Mouse (Mus musculus): Measurements from ENCODE around the gene Cdc37. TPM values are rescaled to one million over a fixed set of nuclear protein-coding genes. Genes with fewer than 3 reads are reported as not detected.

Gene Cdc37
- polyA plus RNA-seq, 1 experiment from 2014 or later: 259 TPM

DNA sequence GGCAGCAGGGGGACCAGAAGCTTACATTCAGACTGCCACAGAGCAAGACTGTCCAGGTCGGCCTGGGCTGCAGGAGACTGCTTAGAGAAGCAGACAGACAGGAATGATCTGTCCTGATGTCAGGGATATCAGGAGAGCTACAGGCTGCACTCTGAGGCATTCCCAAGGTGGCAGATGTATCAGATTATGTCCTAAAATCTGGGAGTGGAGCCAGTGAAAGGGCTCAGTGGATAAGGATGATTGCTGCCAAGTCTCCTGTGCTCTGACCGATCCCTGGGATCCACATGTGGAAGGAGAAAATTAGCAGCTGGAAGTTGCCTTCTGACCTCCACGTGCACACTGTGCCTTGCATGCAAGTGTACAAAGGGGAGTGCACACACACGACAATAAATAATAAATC is 30.6 kb upstream of the Cdc37 start:
- no peak overlapping the region for H3K4me2 ChIP-seq (ENCODE audit: low read depth, low read length)
- H3K27ac ChIP-seq (replicated peaks; ENCODE audit: low read depth, low read length): no peak overlapping the region
- peaks cover 6% of the 10 kb centered on the region; the same call in 1 of the 2 replicates for H3K27me3 ChIP-seq (replicated peaks; ENCODE audit: control insufficient read depth, insufficient read depth, low read length)
- no peaks in the 10 kb centered on the region for H3K9me3 ChIP-seq (ENCODE audit: control insufficient read depth, low read length)
- no peak overlapping the region for H3K9ac ChIP-seq (ENCODE audit: low read depth, low read length)
- WGBS: 27% methylated on average over 4 of the region's 4 CpGs
- H3K4me1 ChIP-seq (ENCODE audit: control insufficient read depth, insufficient read depth, low read length): peaks cover 12% of the 10 kb centered on the region
- no peak for ATAC-seq (ENCODE audit: low read depth)
- H3K36me3 ChIP-seq (ENCODE audit: control insufficient read depth, insufficient read depth, low read length): no peaks in the 10 kb centered on the region
- DNase-seq (ENCODE audit: low spot score): no peak
- H3K4me3 ChIP-seq (ENCODE audit: low read depth, low read length): no peak overlapping the region

DNA sequence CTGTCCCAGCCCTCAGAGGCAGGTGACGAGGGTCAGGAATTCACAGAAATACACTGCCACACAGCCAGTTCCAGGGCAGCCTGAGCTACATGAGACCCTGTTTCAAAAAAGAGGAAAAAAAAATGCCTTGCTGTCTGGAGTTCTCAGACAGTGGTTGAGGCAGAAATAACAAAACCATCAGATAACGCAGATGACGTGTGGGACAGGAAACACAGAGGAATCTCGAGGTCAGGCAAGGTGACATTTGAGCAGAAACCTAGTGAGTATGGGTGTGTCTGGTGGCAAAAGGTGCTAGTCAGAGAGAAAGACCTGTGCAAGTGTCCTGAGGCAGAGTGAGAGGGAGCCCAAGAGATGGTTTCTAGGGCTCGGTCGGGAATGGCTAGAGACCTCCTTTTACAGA is 22.6 kb upstream of the Cdc37 start:
- Histone ChIP-seq H3K36me3 (ENCODE audit: control insufficient read depth, insufficient read depth, low read length) (no peaks in the 10 kb centered on the region), H3K27ac (replicated peaks; ENCODE audit: low read depth, low read length) (no peak overlapping the region), H3K9me3 (ENCODE audit: control insufficient read depth, low read length) (no peaks in the 10 kb centered on the region), H3K27me3 (replicated peaks; ENCODE audit: control insufficient read depth, insufficient read depth, low read length) (no peaks in the 10 kb centered on the region), H3K4me3 (ENCODE audit: low read depth, low read length) (no peak overlapping the region), H3K4me1 (ENCODE audit: control insufficient read depth, insufficient read depth, low read length) (peaks cover 15% of the 10 kb centered on the region), H3K4me2 (ENCODE audit: low read depth, low read length) (no peak overlapping the region), H3K9ac (ENCODE audit: low read depth, low read length) (no peak overlapping the region)
- DNase-seq (ENCODE audit: low spot score) (no peak), ATAC-seq (ENCODE audit: low read depth) (no peak)
- 69% methylated on average over 6 of the region's 6 CpGs for WGBS

DNA sequence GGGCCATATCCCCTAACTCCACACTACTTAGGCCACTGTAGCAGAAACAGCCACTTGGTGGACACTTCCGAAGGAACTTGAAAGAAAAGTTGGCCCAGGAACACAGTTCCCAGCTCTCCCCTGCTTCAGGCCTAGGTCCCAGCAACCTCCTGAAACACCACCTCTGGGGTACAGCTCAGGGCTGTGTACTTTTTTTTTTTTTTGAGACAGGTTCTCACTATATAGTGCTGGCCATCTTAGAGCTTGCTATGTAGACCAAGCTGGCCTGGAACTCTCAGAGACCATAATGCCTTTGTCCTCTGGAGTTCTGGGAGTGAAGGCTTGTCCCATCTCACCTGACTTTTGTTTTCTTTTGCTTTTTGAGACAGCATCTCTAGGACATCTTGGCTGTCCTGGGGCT is 19.4 kb upstream of the Cdc37 start:
- WGBS: 31% methylated on average over 1 of the region's 1 CpGs
- Histone ChIP-seq H3K4me2 (ENCODE audit: low read depth, low read length) (no peak overlapping the region), H3K27me3 (replicated peaks; ENCODE audit: control insufficient read depth, insufficient read depth, low read length) (peaks cover 31% of the 10 kb centered on the region), H3K9ac (ENCODE audit: low read depth, low read length) (no peak overlapping the region), H3K9me3 (ENCODE audit: control insufficient read depth, low read length) (no peaks in the 10 kb centered on the region), H3K4me3 (ENCODE audit: low read depth, low read length) (no peak overlapping the region), H3K36me3 (ENCODE audit: control insufficient read depth, insufficient read depth, low read length) (no peaks in the 10 kb centered on the region), H3K27ac (replicated peaks; ENCODE audit: low read depth, low read length) (no peak overlapping the region), H3K4me1 (ENCODE audit: control insufficient read depth, insufficient read depth, low read length) (peaks cover 29% of the 10 kb centered on the region)
- no peak for ATAC-seq (ENCODE audit: low read depth)
- no peak for DNase-seq (ENCODE audit: low spot score)

DNA sequence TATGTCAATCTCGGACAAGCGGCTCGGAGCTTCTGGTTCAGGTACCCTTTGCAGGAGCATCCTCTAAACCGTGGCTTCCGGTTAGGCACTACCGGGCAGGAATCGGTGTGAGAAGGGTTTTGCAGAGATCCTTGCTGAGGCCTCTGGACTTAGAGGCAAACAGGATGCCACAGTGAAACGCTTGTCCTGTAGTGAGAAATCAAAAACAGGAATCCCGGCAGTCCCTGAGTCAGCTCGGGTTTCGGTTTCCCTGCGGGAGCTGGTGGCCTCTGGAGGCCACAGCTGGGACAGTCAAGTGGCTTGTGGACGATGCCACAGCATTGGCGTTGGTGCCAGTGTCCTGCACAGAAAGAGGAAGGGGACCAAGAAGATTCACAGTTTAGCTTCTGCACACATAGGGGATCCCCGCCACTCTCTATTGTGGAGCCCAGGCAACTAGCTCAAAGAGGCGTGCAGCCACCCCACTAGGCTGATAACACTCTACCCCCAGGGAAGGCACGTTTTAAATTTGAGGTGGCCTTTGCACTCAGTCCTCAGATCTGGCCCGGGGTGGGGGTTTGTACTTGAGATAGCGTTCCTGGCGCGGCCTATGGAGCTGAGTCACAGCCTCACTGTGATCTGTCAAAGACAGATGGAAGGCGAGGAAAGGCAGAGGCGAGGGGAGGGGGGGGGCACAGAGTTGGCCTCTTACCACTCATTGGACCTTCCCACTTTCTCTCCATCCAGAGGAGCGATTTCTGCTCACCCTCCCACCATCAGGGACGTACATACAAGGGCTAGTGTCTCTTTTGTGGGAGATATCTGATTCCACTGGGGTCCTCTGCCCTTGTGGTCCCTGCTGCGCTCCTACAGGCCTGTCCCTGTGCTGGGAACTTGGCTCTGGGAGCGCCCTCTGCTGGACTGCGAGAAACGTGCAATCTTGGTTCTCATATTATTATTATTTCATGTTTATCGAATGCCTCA is 18.7 kb upstream of the Cdc37 start:
- peak overlapping the region; percentile 77 for H3K27ac ChIP-seq (replicated peaks; ENCODE audit: low read depth, low read length)
- H3K9ac ChIP-seq (ENCODE audit: low read depth, low read length): peak overlapping the region; percentile 38
- 8% methylated on average over 28 of the region's 30 CpGs for WGBS
- ATAC-seq (ENCODE audit: low read depth): peak; percentile 38
- no peaks in the 10 kb centered on the region for H3K36me3 ChIP-seq (ENCODE audit: control insufficient read depth, insufficient read depth, low read length)
- peaks cover 38% of the 10 kb centered on the region for H3K27me3 ChIP-seq (replicated peaks; ENCODE audit: control insufficient read depth, insufficient read depth, low read length)
- H3K4me3 ChIP-seq (ENCODE audit: low read depth, low read length): peak overlapping the region; percentile 4
- H3K4me1 ChIP-seq (ENCODE audit: control insufficient read depth, insufficient read depth, low read length): peaks cover 29% of the 10 kb centered on the region
- peak; percentile 76 for DNase-seq (ENCODE audit: low spot score)
- H3K9me3 ChIP-seq (ENCODE audit: control insufficient read depth, low read length): no peaks in the 10 kb centered on the region
- peak overlapping the region; percentile 43 for H3K4me2 ChIP-seq (ENCODE audit: low read depth, low read length)

DNA sequence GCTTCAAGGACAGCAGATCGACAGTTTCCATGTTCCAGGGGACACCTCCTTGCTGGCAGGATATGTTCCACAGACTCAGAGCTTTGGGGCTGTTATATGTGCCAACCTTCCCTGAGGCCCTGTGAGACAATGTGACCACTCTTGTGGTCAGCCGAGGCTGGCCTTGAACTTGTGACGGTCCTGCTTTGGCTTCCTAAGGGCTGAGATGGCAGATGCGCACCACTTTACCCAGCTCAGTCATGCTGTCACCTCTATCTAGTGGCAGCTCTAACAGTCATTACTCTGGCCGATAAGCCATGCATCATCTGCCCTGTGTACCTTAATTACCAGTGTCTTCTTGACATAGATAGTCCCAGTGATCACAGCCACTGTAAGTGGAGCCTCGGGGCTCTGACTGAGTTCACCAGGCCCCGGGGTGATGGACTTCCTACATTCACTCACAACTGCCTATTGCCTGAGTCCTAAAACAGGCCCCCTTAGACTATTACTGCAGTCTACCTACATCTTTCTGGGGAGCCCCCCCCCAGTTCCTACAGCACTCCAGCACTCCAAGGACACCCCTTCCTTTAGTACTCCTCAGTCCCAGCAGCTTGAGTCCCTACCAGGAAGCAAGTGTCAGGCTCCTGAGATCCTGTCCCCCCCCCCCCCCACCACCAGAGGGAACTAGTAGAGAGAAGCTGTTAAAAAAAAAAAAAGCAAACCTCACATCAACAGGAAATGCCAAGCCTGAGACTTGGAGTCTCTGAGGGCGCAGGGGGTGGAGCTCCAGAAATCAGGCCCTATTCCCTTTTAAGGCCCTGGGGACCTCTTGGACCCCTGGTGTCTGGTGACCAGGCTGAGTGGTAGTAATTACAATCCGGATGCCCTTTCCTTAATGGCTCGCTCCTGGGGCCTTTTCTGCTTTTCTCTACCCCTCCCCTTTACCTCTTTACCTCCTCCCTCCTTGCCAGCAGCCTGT is 17.6 kb upstream of the Cdc37 start:
- DNase-seq (ENCODE audit: low spot score) (peak; percentile 50), ATAC-seq (ENCODE audit: low read depth) (no peak)
- H3K4me3 ChIP-seq (ENCODE audit: low read depth, low read length): peak overlapping the region; percentile 4
- WGBS: 47% methylated on average over 10 of the region's 10 CpGs
- peak overlapping the region; percentile 38 for H3K9ac ChIP-seq (ENCODE audit: low read depth, low read length)
- peak overlapping the region; percentile 77 for H3K27ac ChIP-seq (replicated peaks; ENCODE audit: low read depth, low read length)
- H3K4me2 ChIP-seq (ENCODE audit: low read depth, low read length): peak overlapping the region; percentile 43
- H3K4me1 ChIP-seq (ENCODE audit: control insufficient read depth, insufficient read depth, low read length): peaks cover 29% of the 10 kb centered on the region
- H3K9me3 ChIP-seq (ENCODE audit: control insufficient read depth, low read length): no peaks in the 10 kb centered on the region
- H3K27me3 ChIP-seq (replicated peaks; ENCODE audit: control insufficient read depth, insufficient read depth, low read length): peaks cover 46% of the 10 kb centered on the region
- H3K36me3 ChIP-seq (ENCODE audit: control insufficient read depth, insufficient read depth, low read length): no peaks in the 10 kb centered on the region

DNA sequence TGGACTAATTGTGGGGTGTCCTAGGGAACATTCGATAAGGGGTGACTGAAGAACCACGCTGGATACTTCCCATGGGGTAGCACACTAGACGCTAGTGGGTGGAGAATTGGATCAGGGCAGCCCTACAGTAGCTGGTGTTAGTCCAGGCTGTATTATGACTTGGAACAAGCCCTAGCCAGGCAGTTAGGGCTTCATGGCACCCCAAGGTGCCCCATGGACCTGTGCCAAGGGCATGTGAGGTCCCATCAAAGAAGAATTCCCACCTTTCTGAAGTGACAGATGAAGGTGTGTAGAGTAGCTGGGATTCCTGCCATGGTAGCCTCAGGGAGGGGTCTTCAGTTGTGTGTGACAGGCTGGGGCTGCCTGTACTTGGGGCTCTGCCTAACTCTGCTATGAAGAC is 16.7 kb upstream of the Cdc37 start:
- Histone ChIP-seq H3K27me3 (replicated peaks; ENCODE audit: control insufficient read depth, insufficient read depth, low read length) (peaks cover 51% of the 10 kb centered on the region), H3K4me1 (ENCODE audit: control insufficient read depth, insufficient read depth, low read length) (peaks cover 31% of the 10 kb centered on the region), H3K9me3 (ENCODE audit: control insufficient read depth, low read length) (no peaks in the 10 kb centered on the region)

DNA sequence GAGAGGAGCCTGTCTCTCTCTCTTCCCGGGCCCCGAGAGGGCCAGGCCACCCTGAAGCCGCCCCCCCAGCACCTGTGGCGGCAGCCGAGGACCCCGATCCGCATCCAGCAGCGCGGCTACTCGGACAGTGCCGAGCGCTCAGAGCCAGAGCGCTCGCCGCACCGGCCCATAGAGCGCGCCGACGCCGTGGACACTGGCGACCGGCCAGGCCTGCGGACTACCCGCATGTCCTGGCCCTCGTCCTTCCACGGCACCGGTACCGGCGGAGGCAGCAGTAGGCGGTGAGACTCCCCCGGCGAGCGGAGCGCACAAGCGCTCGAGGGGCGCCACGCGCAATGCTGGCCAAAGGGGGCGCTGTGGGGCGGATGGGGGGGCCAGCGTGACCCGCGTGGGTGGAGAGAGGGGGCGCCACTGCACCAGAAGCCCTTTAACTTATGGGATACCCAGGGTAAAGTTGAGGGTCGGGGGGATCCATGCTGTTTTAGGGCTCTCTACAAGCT is 16.2 kb upstream of the Cdc37 start:
- Histone ChIP-seq H3K4me3 (ENCODE audit: low read depth, low read length) (peak overlapping the region; percentile 56), H3K4me1 (ENCODE audit: control insufficient read depth, insufficient read depth, low read length) (peaks cover 32% of the 10 kb centered on the region), H3K27me3 (replicated peaks; ENCODE audit: control insufficient read depth, insufficient read depth, low read length) (peaks cover 51% of the 10 kb centered on the region), H3K36me3 (ENCODE audit: control insufficient read depth, insufficient read depth, low read length) (no peaks in the 10 kb centered on the region), H3K4me2 (ENCODE audit: low read depth, low read length) (peak overlapping the region; percentile 97), H3K9ac (ENCODE audit: low read depth, low read length) (peak overlapping the region; percentile 59), H3K27ac (replicated peaks; ENCODE audit: low read depth, low read length) (no peak overlapping the region), H3K9me3 (ENCODE audit: control insufficient read depth, low read length) (no peaks in the 10 kb centered on the region)
- ATAC-seq (ENCODE audit: low read depth): no peak
- WGBS: 0% methylated on average over 15 of the region's 47 CpGs
- DNase-seq (ENCODE audit: low spot score): no peak

More for the DNA sequence above, 16.7 kb upstream of the Cdc37 start:
- Histone ChIP-seq H3K36me3 (ENCODE audit: control insufficient read depth, insufficient read depth, low read length) (no peaks in the 10 kb centered on the region), H3K4me3 (ENCODE audit: low read depth, low read length) (peak overlapping the region; percentile 56), H3K27ac (replicated peaks; ENCODE audit: low read depth, low read length) (no peak overlapping the region), H3K9ac (ENCODE audit: low read depth, low read length) (peak overlapping the region; percentile 59), H3K4me2 (ENCODE audit: low read depth, low read length) (peak overlapping the region; percentile 97)
- ATAC-seq (ENCODE audit: low read depth) (no peak), DNase-seq (ENCODE audit: low spot score) (no peak)
- WGBS: 24% methylated on average over 3 of the region's 3 CpGs
